Mouse (Mus musculus) neural tube, embryonic 15.5 days (tissue): ENCODE measurements around the gene Lpcat1. TPM values are rescaled to one million over a fixed set of nuclear protein-coding genes. Genes with fewer than 3 reads are reported as not detected.

Source experiments
- ATAC-seq: fragments of 200-750 bp; cut with Nextera tagmentation; 2 replicates; pipeline ENCODE4 v1.8.0; 2017; ENCODE audit warnings: mild to moderate bottlenecking, moderate TSS enrichment, moderate library complexity; ENCODE audit not compliant: low FRiP score
- H3K27ac ChIP-seq: fragments of 300-500 bp; sonication (generic); replicated peaks from 2 replicates; pipeline ENCODE4 v1.5.1; 2015; ENCODE audit warnings: mild to moderate bottlenecking, inconsistent platforms
- H3K27me3 ChIP-seq: fragments of 300-500 bp; sonication (generic); replicated peaks from 2 replicates; pipeline ENCODE4 v1.6.1; 2015; ENCODE audit warnings: inconsistent platforms
- H3K36me3 ChIP-seq: fragments of 300-500 bp; sonication (generic); 2 replicates; pipeline ENCODE4 v1.6.1; 2015; ENCODE audit warnings: inconsistent platforms
- H3K4me1 ChIP-seq: fragments of 300-500 bp; sonication (generic); 2 replicates; pipeline ENCODE4 v1.6.1; 2015; ENCODE audit warnings: inconsistent platforms
- H3K4me2 ChIP-seq: fragments of 300-500 bp; sonication (generic); 2 replicates; pipeline ENCODE4 v1.6.1; 2015; ENCODE audit warnings: inconsistent platforms, mild to moderate bottlenecking, moderate library complexity
- H3K4me3 ChIP-seq: fragments of 300-500 bp; sonication (generic); replicated peaks from 2 replicates; pipeline ENCODE4 v1.5.1; 2015; ENCODE audit warnings: mild to moderate bottlenecking, inconsistent platforms
- H3K9ac ChIP-seq: fragments of 300-500 bp; sonication (generic); replicated peaks from 2 replicates; pipeline ENCODE4 v1.6.1; 2015; ENCODE audit warnings: mild to moderate bottlenecking, inconsistent platforms
- H3K9me3 ChIP-seq: fragments of 300-500 bp; sonication (generic); replicated peaks from 2 replicates; pipeline ENCODE4 v1.6.1; 2016; ENCODE audit warnings: inconsistent platforms
- WGBS: fragments of 180-500 bp; shearing (Covaris S2); methylation state at CpG from one replicate; pipeline ENCODE4 v1.1.7; 2015; ENCODE audit warnings: mixed read lengths; 5-methylcytosine and 5-hydroxymethylcytosine counted together
- polyA plus RNA-seq: library from polyadenylated mRNA; unstranded; fragments of >200 nt; fragmentation: Nextera tagmentation; extraction: Ambion mirVana; gene quantifications from 2 replicates; pipeline ENCODE4 v1.2.1, GENCODE M21; 2015

Lpcat1 gene
- polyA plus RNA-seq, 1 experiment from 2014 or later: 62.6 TPM

GRCm38 (mm10) chr13:73447478-73447877 is 19.5 kb upstream of the Lpcat1 start:
- Histone ChIP-seq H3K4me1 (0 out of 2 replicates have a peak, but pooled peaks cover 3% of the 10 kb centered on the region), H3K36me3 (no peaks in the 10 kb centered on the region), H3K27me3 (no peaks in the 10 kb centered on the region), H3K9ac (no peak overlapping the region), H3K4me3 (no peak overlapping the region), H3K4me2 (no peak overlapping the region), H3K9me3 (no peaks in the 10 kb centered on the region), H3K27ac (peak overlapping the region; percentile 77; the same call in 1 of the 2 replicates)
- 79% methylated on average over 2 of the region's 2 CpGs for WGBS
- ATAC-seq: no peak

GRCm38 (mm10) chr13:73448201-73448600 is 18.8 kb upstream of the Lpcat1 start:
- H3K9ac ChIP-seq: no peak overlapping the region
- no peak for ATAC-seq

GRCm38 (mm10) chr13:73448723-73449122 is 18.3 kb upstream of the Lpcat1 start:
- no peak for ATAC-seq
- Histone ChIP-seq H3K9me3 (no peaks in the 10 kb centered on the region), H3K27ac (no peak overlapping the region), H3K4me1 (0 out of 2 replicates have a peak, but pooled peaks cover 3% of the 10 kb centered on the region), H3K9ac (no peak overlapping the region), H3K36me3 (no peaks in the 10 kb centered on the region), H3K27me3 (no peaks in the 10 kb centered on the region), H3K4me3 (no peak overlapping the region), H3K4me2 (no peak overlapping the region)
- 88% methylated on average over 3 of the region's 3 CpGs for WGBS

More at GRCm38 (mm10) chr13:73448201-73448600, 18.8 kb upstream of the Lpcat1 start:
- WGBS: 60% methylated on average over 2 of the region's 2 CpGs
- no peak overlapping the region for H3K27ac ChIP-seq
- no peak overlapping the region for H3K4me2 ChIP-seq
- no peaks in the 10 kb centered on the region for H3K27me3 ChIP-seq
- H3K4me1 ChIP-seq: 0 out of 2 replicates have a peak, but pooled peaks cover 3% of the 10 kb centered on the region
- H3K36me3 ChIP-seq: no peaks in the 10 kb centered on the region
- H3K4me3 ChIP-seq: no peak overlapping the region
- no peaks in the 10 kb centered on the region for H3K9me3 ChIP-seq

GRCm38 (mm10) chr13:73453503-73454217 is 13.3 kb upstream of the Lpcat1 start:
- H3K4me1 ChIP-seq: no peaks in the 10 kb centered on the region
- no peak overlapping the region for H3K4me3 ChIP-seq
- no peak overlapping the region for H3K4me2 ChIP-seq
- WGBS: 93% methylated on average over 3 of the region's 3 CpGs
- no peak overlapping the region for H3K27ac ChIP-seq
- H3K9me3 ChIP-seq: no peaks in the 10 kb centered on the region
- no peaks in the 10 kb centered on the region for H3K27me3 ChIP-seq
- H3K9ac ChIP-seq: no peak overlapping the region
- no peak for ATAC-seq
- H3K36me3 ChIP-seq: no peaks in the 10 kb centered on the region

GRCm38 (mm10) chr13:73455328-73455727 is 11.7 kb upstream of the Lpcat1 start:
- H3K9ac ChIP-seq: no peak overlapping the region

GRCm38 (mm10) chr13:73457301-73457700 is 9.7 kb upstream of the Lpcat1 start:
- Histone ChIP-seq H3K9me3 (no peaks in the 10 kb centered on the region), H3K4me3 (no peak overlapping the region), H3K36me3 (no peaks in the 10 kb centered on the region), H3K27ac (no peak overlapping the region), H3K27me3 (no peaks in the 10 kb centered on the region), H3K9ac (no peak overlapping the region), H3K4me1 (no peaks in the 10 kb centered on the region), H3K4me2 (no peak overlapping the region)
- no peak for ATAC-seq
- WGBS: 97% methylated on average over 4 of the region's 4 CpGs

More at GRCm38 (mm10) chr13:73455328-73455727, 11.7 kb upstream of the Lpcat1 start:
- H3K36me3 ChIP-seq: no peaks in the 10 kb centered on the region
- WGBS: 82% methylated on average over 3 of the region's 3 CpGs
- no peak overlapping the region for H3K27ac ChIP-seq
- no peaks in the 10 kb centered on the region for H3K4me1 ChIP-seq
- H3K27me3 ChIP-seq: no peaks in the 10 kb centered on the region
- no peak overlapping the region for H3K4me2 ChIP-seq
- no peak for ATAC-seq
- no peaks in the 10 kb centered on the region for H3K9me3 ChIP-seq
- H3K4me3 ChIP-seq: no peak overlapping the region

GRCm38 (mm10) chr13:73457741-73458140 is 9.3 kb upstream of the Lpcat1 start:
- WGBS: 77% methylated on average over 2 of the region's 2 CpGs
- Histone ChIP-seq H3K27ac (no peak overlapping the region), H3K4me2 (no peak overlapping the region), H3K27me3 (no peaks in the 10 kb centered on the region), H3K9ac (no peak overlapping the region), H3K4me3 (no peak overlapping the region), H3K9me3 (no peaks in the 10 kb centered on the region), H3K36me3 (no peaks in the 10 kb centered on the region), H3K4me1 (no peaks in the 10 kb centered on the region)
- no peak for ATAC-seq

GRCm38 (mm10) chr13:73458719-73459118 is 8.3 kb upstream of the Lpcat1 start:
- no peaks in the 10 kb centered on the region for H3K9me3 ChIP-seq
- 66% methylated on average over 5 of the region's 5 CpGs for WGBS
- H3K4me2 ChIP-seq: no peak overlapping the region
- no peak overlapping the region for H3K27ac ChIP-seq
- ATAC-seq: no peak
- no peaks in the 10 kb centered on the region for H3K27me3 ChIP-seq
- H3K4me1 ChIP-seq: no peaks in the 10 kb centered on the region
- H3K4me3 ChIP-seq: no peak overlapping the region
- no peak overlapping the region for H3K9ac ChIP-seq
- no peaks in the 10 kb centered on the region for H3K36me3 ChIP-seq

GRCm38 (mm10) chr13:73459189-73459850 is 7.7 kb upstream of the Lpcat1 start:
- Histone ChIP-seq H3K36me3 (no peaks in the 10 kb centered on the region), H3K9ac (no peak overlapping the region), H3K4me1 (no peaks in the 10 kb centered on the region), H3K9me3 (no peaks in the 10 kb centered on the region), H3K4me3 (no peak overlapping the region), H3K4me2 (no peak overlapping the region), H3K27ac (no peak overlapping the region), H3K27me3 (no peaks in the 10 kb centered on the region)
- 76% methylated on average over 7 of the region's 7 CpGs for WGBS
- ATAC-seq: no peak

- H3K27ac ChIP-seq: no peak overlapping the region
- H3K4me3 ChIP-seq: no peak overlapping the region
- H3K36me3 ChIP-seq: no peaks in the 10 kb centered on the region
- no peak for ATAC-seq
- H3K9me3 ChIP-seq: no peaks in the 10 kb centered on the region
- no peak overlapping the region for H3K4me2 ChIP-seq
- peaks cover 6% of the 10 kb centered on the region; the same call in 1 of the 2 replicates for H3K4me1 ChIP-seq
- H3K27me3 ChIP-seq: no peaks in the 10 kb centered on the region
- H3K9ac ChIP-seq: no peak overlapping the region
These were observed 5.4 kb upstream of the Lpcat1 start for GRCm38 (mm10) chr13:73461551-73461950.

- no peak for ATAC-seq
- no peak overlapping the region for H3K9ac ChIP-seq
- no peaks in the 10 kb centered on the region for H3K9me3 ChIP-seq
- H3K36me3 ChIP-seq: no peaks in the 10 kb centered on the region
- H3K4me1 ChIP-seq: peaks cover 30% of the 10 kb centered on the region
- 53% methylated on average over 2 of the region's 2 CpGs for WGBS
- no peak overlapping the region for H3K4me2 ChIP-seq
- H3K4me3 ChIP-seq: no peak overlapping the region
- H3K27me3 ChIP-seq: no peaks in the 10 kb centered on the region
- peak overlapping the region; percentile 33; the same call in 1 of the 2 replicates for H3K27ac ChIP-seq
These were observed 1.8 kb upstream of the Lpcat1 start for GRCm38 (mm10) chr13:73465156-73465555.

GRCm38 (mm10) chr13:73466411-73466810 is 586 bp upstream of the Lpcat1 start:
- peaks cover 35% of the 10 kb centered on the region for H3K4me1 ChIP-seq
- no peak for ATAC-seq
- H3K4me2 ChIP-seq: peak overlapping the region; percentile 73
- peak overlapping the region; percentile 98 for H3K27ac ChIP-seq
- peak overlapping the region; percentile 96; the same call in 1 of the 2 replicates for H3K4me3 ChIP-seq
- H3K9me3 ChIP-seq: no peaks in the 10 kb centered on the region
- H3K27me3 ChIP-seq: no peaks in the 10 kb centered on the region
- H3K9ac ChIP-seq: no peak overlapping the region
- no peaks in the 10 kb centered on the region for H3K36me3 ChIP-seq
- 84% methylated on average over 3 of the region's 3 CpGs for WGBS
